Mouse (Mus musculus) frontal cortex, postnatal 14 days (tissue): Measurements from ENCODE around the gene Lhx9.

Experiments used
- DNase-seq, 2 experiments: peaks; one replicate each; pipeline ENCODE4 v3.0.0; 2022; ENCODE audit warnings: low spot score in 2 of 2

Lhx9 gene

DNA sequence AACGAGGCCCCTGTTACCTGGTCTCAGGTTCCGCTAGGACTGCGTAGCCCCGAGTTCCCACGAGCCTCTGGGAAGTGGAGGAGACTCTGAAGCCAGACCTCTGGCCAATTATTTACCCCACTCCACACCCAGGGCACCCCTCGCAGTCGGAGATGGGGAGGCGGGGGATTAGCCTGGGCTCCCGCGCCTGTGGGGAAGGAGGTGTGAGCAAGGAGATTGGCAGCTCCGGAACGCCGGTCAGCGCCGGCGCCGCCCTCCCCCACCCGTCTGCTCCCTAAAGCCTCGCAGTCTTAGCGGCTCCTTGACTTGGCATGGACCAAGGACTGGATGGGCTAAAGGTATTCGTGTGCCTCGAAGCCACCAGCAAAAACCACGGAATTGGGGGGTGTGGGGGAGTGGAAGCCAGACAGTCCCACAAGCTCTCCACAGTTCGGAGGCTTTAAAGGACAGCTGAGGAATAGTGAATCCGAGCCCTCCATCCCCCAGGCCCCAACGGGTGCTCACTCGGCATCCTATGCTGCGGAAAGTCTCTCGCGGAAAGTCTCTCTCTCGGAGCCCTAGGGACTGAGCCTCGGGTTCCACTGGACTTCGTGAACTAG lies at the start of gene Lhx9:
Lhx9 (minus strand) TSS at position 67 of the 599 bp plus-strand sequence.
- DNase-seq = no peak

DNA sequence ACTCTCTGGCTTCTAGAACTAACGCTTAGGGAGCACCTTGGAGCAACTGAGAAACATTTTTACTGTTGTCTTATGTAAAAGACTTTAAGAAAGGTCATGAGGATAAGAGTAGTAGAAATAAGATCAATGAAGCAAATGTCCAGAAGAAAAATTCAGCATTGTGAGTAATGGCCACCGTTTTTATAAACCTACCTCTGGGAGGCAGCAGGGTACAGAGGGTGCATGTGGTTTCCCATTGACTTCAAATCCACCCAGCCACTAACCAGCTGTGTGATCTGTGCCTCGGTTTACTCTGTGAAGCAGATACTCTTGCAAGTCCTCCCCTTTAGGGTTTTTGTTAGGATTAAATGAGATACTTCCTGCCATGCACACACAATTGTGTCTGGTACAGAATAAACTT lies 47.7 kb upstream of the Lhx9 start:
- DNase-seq = no peak

DNA sequence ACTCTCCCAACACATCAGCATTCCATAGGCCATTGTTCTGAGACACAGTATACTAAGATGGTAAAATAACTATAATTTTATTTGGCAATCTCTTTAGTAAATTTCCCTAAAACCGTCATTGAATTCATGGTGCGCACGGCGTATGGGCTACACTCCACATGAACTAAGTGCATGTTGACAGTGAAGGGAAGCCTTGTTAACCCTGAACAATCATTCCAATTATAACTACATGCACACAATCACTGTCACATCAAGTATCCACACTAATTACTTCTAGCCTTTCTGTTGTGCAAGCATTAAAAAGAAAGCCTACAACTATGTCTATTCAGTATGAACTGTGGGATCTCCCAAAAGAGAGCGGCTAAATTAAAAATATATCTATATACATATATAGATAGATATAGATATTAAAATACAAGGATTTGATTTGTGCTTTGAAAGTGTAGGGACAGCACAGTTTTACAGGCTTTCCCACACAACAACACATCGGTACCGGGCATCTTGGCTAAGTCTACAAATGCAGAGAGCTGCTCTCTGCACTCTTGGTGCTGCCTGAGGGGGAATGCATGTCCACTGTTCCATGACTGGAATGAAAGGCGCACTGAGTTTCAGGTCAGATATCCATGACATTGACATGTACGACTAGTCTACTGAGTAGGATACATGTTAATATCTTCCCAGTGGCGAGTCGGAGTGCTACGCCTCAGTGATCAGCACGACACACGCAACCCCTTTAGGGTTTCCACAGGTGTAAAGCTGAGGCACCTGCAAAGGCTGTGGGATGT lies 29.3 kb upstream of the Lhx9 start:
- DNase-seq = no peak

DNA sequence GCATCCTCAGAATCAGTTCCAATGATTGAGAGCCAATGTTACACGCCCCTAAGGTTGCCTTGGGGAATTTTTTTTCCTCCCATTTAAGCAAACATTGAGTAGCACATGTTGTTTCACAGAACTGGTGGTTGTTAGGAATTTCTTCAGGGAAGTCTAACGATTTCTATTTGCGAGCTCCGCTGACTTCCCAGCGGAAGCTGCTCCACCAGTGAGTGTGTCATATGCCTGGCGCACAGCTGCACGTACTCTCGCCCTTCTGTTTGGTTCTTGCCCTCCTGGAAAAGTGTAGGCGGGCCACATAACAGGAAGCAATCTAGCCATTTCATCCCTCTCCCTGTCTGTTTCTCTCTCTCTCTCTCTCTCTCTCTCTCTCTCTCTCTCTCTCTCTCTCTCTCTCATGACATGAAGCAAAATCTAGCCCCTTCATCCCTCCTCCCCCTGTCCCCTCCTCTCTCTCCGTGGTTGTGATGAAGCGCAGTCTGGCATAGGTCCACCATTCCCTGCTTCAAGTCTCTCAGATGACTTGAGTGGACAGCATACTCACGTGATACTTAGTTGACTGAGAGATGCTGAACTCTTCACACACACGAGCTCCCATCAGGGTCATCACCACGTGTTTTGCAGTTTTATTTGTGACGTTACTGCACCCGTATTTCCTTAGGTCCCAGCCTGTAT lies 28.1 kb upstream of the Lhx9 start:
- no peak for DNase-seq

DNA sequence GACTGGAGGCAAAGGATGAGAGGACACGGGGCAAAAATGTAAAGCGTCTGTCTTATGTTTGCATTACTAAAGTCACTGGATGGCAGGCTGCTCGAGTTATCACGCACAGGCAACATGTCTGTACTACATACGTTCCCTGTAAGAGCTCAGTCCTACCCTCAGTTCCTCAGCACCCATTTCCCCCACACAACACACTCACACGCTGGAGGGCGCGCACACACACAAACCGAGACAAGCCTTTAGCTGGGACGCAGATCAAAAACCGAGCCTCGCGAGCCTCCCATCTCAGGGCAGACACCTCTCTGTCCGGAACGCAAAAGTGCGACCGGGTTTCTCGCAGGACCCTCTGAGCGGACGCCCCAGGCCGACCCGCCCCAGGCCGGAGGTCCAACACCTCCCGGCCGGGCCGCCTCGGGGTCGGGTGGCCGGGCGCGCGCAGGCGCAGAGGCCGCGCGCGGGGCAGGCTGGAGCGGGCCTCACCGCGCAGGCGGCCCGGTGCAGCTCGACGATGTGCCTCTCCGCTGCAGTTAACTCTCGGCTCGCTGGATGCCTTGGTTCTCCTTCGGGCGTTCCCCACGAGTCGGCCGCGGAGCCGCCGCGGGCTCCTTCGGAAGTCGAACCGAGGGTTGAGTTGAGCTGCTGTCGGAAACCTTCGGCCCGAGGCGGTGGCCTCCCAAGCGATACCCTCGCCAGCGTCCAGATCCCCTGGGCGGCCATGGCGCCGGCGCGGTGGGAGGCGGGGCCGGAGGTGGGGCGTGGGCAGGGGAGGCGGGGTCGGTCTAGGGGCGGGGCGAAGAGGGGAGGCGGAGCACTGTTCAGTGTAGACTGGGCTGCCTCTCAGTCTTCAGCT lies 7.9 kb upstream of the Lhx9 start, which contains the start of gene 2310009B15Rik:
2310009B15Rik (minus strand) TSS at position 752 of the 850 bp plus-strand sequence.
- DNase-seq = peak; percentile 68 to 70

DNA sequence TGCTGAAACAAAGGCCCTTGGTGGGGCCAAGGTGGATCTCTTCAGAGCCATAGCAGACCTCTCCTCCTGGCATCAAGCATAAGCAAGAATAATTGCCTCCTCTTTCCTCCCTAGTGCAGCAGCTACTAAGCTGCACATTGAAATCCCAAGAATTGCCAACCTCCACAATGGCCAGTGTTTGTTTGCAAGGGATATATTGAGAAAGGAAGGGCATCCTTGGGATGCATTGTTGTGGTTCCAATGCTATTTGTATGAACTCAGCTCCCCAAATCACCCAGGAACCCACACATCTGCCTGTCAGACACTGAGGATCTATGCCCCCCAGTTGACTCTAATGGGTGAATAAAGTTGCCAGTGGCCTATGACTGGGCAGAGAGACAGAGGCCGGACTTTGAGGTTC lies 2.4 kb upstream of the Lhx9 start:
- DNase-seq = no peak

DNA sequence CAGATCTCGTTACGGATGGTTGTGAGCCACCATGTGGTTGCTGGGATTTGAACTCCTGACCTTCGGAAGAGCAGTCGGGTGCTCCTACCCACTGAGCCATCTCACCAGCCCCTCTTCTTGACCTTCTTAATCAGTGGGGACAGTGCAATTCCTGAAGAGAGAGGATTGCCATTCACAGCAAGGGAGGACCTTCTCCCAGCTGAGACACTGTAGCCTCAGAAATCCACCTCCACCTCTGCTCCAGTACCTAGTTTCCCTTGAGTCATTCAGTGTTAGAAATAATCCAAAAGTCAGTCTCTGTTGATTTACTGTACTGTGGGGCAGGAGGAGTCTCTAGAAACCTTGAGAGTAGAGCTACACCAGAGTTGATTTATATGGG lies 1.8 kb upstream of the Lhx9 start:
- DNase-seq = no peak

DNA sequence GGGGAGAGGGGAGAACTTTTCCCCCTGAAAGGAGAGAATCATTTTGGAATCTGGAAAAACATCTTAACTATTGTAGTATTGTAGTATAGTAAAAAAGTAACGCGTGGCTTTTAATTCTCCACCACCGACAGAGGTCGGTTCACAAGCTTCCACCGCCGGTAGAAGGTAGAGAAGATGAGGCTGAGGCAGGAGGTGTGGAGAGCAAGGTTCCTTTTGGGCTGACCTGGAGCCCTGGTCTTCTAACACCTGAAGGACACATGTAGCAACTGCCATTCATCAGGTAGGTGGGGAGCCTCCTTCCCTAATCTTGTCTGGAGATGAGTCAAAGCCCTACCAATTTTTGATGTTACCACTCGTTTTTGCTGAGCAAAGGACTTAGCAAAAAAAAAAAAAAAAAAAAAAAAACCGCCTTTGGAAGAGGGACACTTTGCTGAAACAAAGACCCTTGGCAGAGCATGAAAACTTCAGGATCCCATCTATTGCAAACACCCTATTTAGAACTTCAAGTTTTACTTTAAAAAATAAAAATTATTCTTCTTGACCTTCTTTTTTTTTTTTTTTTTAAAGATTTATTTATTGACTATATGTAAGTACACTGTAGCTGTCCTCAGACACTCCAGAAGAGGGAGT lies 1.3 kb upstream of the Lhx9 start:
- DNase-seq = no peak

DNA sequence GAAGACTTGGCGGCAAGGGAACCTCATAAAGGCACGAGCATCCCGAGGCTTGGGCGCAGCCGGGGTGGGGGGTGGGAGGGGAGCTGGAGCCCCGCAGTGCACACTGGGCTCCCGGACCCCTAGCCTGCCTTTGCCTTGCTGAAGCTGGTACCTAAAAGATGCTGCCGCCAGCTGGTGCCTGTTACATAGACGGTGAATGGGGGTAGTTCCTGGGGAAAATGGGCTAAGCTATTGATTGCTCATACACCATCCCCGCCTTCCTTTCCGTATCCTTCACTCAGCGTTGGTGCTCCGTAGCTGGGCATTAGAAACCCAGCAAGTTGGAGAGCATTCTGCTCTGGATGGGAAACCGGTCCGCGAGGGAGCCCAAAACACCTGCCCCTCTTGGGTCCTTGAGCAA lies 351 bp downstream of the Lhx9 start:
- DNase-seq = no peak

DNA sequence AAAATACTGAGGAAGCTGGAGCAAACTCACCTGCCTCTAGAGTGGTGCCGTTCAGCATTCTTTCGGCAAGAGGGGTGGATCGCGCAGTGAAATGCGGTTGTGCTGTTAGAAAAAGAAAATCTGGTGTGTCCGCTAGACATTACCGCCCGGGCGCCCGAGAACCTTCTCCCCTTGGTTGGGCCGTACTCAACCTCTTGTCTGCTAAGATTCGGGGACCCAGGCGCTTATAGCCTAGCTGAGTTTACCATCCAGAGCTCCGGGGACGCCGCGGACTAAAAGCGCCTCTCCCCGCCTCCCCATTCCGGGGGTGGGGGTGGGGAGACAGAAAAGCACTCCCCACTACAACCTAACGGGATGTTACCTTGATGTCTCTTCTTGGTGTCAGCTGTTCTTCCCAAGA lies 1.2 kb downstream of the Lhx9 start:
- DNase-seq = no peak

DNA sequence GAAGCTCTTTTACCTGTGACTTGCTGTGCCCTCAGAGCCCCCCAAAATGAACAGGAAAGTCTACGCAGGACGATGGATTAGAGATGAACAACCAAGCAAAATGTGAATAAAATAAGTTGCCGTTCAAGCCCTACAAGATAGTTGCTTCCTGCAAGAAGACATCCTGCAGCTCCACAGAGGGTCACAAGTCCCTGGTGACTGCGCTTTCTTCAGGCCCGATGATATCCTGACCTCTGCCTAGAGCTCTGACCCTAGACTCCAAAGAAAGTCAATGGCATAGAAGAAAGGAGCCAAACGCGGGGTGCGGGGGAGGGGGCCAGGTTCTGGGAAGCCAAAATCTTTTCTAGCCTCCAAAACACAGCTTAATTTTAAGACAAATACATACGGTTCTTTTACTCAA lies 1.8 kb downstream of the Lhx9 start:
- no peak for DNase-seq

DNA sequence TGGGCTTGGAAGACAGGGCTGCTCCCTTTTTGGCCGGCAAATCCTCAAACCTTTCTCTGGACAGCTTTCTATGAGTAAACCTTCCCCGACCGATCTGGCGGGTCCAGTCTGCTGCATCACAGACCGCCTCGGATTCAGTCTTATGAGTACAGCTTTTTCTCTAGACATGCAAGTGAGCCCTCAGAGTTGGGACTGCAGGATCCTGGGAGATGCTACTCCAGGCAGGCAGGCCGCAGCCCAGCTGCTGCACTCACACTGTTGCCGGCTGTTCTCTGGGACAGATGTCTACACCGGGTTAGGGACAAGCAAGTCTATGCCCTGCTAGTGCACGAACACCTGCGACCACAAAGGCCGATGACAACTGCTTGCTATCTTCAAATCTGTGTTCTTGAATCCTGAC lies 2.2 kb downstream of the Lhx9 start:
- no peak for DNase-seq

DNA sequence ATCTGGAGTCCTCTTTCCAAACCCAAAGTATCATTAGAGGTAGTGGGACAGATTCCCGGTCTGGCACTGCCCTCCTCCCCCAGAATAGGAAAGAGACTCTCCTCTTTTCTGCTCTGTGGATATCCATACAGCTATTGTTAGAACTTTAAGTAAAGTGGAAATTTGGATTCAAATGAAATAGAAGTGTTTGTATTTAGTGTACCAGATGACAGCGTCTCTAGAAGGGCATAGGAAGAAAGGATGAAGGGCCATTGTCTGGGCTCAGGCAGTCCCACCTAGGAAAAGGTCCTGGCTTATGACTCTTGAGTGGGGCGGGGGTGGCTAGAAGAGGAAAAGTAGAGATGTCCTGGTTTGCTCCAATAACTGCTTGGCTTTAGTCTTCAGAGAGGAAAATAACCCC lies 2.9 kb downstream of the Lhx9 start:
- no peak for DNase-seq

DNA sequence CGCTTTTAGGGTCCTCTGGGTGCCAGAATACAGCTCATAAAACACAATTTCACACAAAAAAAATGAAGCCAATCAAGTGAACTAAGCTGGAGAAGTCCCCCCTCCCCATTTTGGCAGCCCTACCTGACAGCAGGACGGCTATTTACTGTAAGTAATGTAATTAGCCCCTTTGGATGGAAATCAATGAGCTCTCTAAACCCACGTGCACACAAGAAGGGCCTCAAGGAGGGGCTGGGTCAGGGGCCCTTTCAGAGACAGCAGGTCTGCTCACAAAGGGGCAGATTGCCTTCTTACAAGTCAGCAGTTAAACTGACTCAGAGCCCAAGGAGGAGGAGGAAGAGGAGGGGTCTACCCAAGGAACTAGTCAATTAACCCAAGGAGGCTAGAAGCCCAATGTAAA lies 4.2 kb downstream of the Lhx9 start:
- DNase-seq = no peak

DNA sequence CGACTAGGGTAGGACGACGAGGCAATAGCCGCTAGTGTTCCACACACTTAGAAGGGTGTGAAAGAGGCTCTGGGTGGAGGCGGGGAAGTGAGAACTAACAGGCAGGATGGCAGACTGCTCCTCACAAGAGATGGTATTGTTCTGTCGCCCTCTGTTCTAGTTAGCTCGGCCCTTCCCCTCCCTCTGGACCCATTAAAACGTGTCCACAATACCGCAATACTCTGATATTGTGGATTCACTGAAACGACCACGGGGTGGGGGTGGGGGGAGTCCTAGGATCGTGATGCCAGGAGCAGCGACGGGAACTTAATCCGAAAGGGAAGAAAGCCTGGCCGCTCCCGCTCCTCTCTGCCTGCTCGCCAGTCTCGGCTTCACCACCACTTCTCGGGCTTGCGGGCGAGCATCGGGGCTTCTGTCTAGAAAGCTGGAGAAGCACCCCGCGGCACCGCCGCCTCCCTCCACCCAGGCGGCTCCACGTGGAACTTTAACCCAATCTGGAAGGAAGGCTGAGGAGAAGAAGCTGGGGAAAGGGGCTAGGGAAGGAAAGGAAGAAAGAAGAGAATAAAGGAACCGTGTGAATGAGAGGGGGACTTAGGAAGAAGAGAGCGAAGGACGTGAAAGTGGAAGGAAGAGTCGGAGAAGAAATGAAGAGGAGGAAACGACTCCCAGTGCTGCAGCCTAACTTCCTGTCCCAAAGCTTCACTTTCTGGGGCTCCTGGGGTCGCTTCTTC lies 4.9 kb downstream of the Lhx9 start:
- DNase-seq = no peak

DNA sequence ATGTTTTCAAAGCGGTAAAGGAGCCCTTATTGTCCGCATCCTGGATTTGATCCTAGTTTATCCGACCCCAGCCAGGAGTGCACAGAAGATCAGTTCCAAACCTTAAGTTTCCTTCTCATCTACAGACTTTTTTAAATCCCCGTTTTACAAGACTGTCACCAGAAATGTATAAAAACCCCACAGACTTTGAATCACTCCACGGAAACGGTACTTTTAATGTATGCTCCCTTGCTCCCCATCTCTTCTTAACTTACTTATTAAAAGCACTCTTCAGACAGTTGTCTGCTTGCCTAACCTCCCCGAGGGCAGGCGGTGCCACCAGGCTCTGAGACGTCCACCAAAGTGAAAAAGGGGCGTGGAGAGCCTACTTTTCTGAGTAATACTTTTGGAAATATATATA lies 5.6 kb downstream of the Lhx9 start:
- no peak for DNase-seq

DNA sequence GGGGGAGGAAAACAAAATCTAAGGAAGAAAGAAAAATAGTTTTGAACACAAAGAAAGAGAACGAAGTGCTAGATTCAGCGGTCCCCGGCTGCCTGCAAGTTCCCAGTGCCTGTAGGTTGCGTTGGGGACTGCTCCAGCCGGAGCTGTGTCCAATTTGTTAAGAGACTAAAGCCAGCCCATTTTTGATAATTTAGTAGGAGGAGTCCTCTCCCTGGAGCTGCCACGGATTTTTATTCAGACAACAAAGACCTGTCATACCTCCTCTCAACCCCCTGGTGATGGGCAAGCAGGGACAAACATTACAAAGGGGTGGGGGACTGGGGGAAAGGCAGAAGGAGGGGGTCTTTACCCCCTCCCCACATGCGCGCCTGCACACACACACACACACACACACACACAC lies 6.1 kb downstream of the Lhx9 start:
- no peak for DNase-seq

DNA sequence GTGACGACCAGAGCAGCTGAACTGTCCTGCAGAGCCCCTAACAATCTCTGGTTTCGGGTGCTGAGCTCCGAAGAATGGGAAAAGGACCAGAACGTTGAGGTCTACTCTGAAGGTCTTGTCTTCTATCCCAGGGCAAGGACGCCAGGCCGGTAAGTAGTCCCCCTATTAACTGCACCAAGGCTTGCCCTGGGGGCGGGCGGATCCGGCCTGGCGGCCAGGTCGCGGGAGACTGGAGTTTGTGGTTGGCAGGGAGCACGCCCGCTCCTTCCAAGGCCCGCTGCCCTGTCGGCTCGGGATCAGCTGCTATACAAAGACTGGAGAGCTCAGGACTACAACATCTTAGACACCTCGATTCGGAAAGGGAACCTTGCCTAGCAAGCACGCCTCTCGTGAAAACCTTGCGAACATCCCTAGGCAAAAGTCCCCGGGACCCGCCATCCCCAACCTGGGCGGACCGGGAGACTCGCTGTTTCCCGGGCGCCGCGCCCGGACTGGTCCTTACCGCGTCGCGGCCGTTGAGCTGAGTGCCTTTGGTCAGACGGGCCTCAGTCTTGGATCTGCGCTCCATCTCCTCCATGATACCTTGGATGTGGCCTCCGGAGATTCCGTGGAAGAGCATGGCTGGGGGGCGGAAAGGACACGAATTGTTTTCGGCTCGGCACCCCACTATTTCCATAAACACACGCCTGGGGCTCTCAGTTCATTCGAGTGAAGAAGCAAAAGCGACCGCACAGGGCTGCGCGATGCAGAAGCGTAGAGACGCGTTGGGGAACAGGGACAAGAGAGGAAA lies 6.9 kb downstream of the Lhx9 start:
- DNase-seq = no peak

DNA sequence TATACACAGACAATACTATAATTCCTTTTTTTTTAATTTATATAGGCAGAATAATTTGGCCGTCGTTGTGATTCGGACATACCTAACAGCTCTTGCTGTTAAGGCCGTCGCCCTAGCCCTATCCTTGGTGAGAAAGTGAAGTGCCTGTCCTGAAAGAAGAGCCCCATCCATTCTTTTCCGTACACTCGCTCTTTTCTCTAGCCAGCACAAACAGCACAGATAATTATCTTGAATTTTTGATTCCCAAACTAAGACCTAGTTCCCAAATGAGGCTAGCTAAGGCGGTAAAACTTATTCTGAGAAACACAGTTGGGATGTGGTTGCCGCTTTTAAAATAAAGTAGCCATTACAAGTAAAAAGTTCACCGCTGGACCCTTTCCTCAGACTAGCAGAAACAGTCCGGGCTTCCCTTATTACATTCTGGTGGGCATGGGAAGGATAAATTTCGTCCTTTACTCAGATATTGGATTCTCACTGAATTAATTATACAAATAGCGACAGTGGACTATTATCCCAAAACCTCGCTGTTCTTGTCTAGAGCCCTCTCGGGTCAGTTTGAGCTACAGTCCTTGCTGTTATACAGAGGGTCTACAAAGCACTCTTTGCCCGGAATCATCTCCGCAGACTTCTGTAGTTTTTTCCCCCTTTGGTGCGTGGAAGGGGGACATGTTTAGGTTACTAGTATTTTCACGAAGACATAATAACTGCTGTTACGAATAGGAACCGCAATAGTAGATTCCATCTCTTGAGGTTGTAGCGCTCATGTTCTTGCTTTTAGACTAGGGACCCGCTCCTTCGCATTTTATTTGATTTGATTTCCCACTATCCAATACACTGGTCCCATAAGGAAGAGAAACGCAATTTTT lies 7.7 kb downstream of the Lhx9 start:
- DNase-seq = no peak
